Mouse (Mus musculus): ENCODE measurements around the gene Hoxb7.

The Hoxb7 gene

DNA sequence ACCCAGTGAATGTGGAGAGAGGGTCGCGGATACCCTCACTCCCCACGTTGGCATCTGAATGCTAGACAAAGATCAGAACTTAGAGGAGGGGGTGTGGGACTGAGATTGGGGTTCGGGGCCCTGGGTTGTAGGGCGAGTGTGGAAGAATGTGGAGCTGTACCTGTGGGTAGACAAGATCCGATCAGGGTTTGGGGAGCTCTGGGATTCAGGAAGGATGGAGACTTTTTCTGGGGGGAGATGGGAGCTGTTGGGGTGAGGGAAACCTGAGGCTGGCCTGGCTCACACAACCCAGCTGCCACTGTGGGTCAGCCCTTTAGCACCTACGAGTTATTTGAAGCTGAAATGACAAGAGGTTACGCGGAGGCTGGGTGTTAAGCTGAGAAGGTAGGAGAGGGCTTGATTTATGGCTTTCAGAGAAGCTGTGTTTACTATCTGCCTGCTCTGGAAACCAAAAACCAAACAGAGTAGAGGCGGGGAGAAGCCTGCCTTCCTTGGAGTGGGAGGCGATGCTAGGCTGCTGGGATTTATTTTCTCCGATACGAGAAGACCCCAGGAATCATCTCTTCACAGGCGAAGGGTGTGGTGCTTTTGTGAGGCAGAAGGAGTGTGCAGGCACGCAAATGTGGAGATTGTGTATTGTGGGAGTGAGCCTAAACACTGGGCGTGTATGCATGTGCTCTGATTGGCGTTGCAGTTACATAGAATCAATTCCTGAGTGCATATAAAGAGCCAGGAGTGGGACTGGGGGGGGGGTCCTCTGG lies 47.0 kb downstream of the Hoxb7 start:
- DNase-seq (ENCODE audit: extremely low read depth, low read depth) = no peak

DNA sequence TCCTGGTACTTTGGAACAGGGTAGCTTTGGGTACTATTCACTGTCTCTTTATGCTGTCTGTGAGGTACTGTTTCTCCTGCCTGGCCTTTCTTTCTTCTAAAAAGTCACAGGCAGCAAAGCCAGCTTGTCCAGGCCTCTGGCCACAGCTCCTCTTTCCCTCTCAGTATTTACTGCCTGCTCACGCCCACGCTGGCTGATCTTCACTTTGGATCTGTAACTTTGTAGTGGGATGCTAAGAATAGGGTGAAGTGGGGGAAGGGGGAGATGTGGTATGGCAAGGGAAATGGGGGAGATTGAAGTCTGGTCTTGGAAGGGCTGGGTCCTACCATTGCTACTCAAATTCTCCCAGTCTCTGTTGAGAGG lies 47.6 kb downstream of the Hoxb7 start:
- no peak for DNase-seq (ENCODE audit: extremely low read depth, low read depth)

DNA sequence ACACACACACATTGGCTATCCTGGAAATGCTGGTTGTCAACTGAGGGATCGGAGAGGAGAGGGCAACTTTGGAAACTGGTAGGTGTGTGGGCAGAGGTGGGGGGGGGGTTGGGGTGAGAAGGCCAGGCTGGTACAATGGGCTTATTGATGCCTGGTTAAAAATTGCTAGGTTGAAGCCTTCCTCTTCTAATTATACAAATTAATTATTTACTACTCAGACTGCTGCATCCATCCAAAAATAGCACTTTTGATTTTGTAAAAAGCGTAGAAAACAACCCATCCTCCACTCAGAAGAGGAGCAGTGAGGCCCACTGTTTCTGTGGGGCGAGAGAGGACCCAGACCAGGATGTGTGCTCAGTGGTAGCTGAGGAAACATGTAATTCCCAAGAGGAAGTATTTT lies 48.6 kb downstream of the Hoxb7 start:
- DNase-seq (ENCODE audit: extremely low read depth, low read depth) = no peak

DNA sequence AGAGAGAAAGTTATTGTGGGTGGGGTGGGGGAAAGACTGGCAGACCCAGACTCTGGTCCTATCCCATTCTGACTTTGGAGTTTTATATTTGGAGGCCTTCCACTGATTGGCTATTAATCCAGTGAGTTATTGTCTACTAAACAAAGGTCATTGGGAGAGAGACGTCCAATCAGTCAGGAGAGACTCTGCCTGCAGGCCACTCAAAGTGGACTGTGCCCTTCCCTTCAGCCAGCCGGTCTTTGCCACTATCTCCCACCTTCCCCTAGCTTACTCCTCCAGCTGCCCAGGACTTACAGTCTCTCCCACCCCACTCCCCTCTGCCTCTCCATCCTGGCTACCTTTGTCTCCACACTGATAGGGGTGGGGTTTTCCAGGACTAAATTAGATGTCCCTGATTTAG lies 50.2 kb downstream of the Hoxb7 start:
- no peak for DNase-seq (ENCODE audit: extremely low read depth, low read depth)

DNA sequence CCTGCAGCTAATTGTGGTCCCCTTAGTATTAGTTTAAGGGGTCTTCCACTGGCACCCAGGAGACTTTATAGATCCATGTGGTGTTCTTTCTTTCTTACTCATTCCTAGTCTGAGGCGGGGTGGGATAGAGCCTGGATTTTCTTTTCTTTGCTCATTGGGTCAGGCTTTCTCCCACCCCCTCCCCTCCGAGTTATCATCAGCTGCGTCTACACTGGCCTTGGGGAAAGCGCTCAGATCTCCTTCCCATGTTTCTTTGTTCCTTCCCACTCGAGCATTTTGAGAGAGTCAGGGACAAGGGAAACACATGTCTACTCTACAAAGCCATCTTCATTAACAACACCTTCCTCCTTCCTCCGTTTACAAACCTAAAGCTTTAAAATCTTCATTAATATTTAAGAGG lies 50.6 kb downstream of the Hoxb7 start:
- no peak for DNase-seq (ENCODE audit: extremely low read depth, low read depth)

DNA sequence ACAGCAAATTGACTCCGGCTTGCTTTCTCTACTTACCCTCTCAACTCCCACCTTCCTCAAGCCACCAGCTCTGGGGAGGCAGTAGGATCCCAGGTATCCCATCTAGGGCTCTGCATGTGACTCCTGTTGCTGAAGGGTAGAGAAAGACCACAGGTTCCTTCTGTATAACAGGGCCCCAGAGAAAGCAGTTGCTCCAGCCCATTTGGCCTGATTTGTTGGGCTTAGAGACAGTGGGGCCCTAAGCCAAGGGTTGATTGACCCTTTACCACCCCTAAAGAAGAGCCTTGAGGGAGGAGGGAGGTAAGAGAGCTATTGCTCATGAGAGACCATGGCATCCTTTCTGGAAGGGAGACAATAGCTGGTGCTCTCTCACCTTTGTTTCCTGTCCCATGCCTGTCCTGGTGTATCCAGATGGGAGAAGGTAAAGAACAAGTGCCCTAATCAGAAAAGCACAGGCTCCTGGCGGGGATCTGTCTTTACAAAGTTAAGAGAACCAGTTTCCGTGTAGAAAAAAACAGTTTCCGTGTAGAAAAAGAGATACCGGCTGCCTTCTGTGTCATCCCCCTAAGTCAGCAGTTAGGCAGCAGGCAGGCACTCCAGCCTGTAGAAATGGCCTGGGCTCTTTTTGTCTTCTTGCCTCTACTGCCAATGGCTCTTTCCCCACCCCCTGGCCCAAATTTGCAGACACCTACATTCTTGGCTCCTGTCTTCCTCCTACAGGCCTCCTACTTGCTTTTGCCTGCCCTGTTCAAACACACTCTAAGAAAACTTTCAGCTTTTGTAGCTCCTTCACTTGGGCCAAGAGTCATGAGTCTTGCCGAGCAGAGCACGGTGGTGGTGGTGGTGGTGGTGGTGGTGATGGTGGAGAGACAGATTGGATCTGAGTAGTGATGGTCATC lies 52.8 kb downstream of the Hoxb7 start:
- DNase-seq (ENCODE audit: extremely low read depth, low read depth) = no peak
